In the genomic region with DNA sequence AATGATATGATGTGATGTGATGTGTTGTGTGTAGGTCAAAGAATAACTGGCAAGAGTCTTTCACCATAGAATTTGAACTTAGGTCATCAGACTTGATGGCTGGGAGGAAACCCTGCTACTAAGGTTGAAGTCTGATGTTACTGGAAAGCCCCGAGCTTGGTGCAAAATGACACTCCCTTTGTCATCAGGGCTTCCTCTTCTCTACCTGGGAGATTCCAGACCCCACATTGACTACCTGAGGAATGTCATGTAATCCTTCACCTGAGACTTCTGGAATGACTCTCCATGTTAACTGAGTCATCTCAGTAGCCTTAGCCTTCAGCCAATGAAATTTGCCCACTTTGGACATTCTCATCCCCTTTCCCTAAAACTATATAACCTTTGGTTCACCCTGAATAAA, we compare ENCODE assay signal across 18 mouse cellular contexts. TPM values are rescaled to one million over a fixed set of nuclear protein-coding genes. Genes with fewer than 3 reads are reported as not detected.
"Had no signal": no experiment of that assay in that cellular context is flagged by ENCODE, and none has a peak within 500 bp of the region (broad histone marks: within the 10 kb centered on the region; RNA-seq: fewer than 3 reads in every experiment).

No protein-coding gene starts in this region.

- H3K9me3 ChIP-seq: limb, embryonic 13.5 days; lung, embryonic 15.5 days; midbrain, embryonic 12.5 days had no signal

- H3K36me3 ChIP-seq: limb, embryonic 13.5 days; lung, embryonic 15.5 days; midbrain, embryonic 12.5 days had no signal

- DNase-seq: kidney, adult 11 months; kidney, postnatal 10 days; kidney, postnatal 4 days; left cerebral cortex, postnatal 4 days; lung, postnatal 14 days; right cerebral cortex, adult 18-20 months; right cerebral cortex, postnatal 4 days; thymus, postnatal 36 days had no signal

- H3K9ac ChIP-seq: limb, embryonic 13.5 days; lung, embryonic 15.5 days; midbrain, embryonic 12.5 days had no signal

- H3K27me3 ChIP-seq: limb, embryonic 13.5 days; lung, embryonic 15.5 days had no signal

- H3K4me1 ChIP-seq: limb, embryonic 13.5 days; lung, embryonic 15.5 days; midbrain, embryonic 12.5 days had no signal

- H3K4me3 ChIP-seq: layer of hippocampus, adult 2 months; limb, embryonic 13.5 days; lung, embryonic 15.5 days; midbrain, embryonic 12.5 days had no signal

- ATAC-seq: midbrain, embryonic 16.5 days had no signal

- H3K27ac ChIP-seq: midbrain, embryonic 12.5 days had no signal

- H3K4me2 ChIP-seq: limb, embryonic 13.5 days; liver, embryonic 11.5 days; lung, embryonic 15.5 days; midbrain, embryonic 12.5 days had no signal

RNA-seq across cellular contexts. Expression of a gene that starts 38.0 kb away (rescaled TPM):
- polyA plus RNA-seq: kidney, embryonic 14.5 days; limb, embryonic 13.5 days; liver, embryonic 11.5 days; lung, embryonic 15.5 days; midbrain, embryonic 12.5 days; midbrain, embryonic 16.5 days; neural tube, embryonic 14.5 days; stomach, embryonic 16.5 days; thymus, postnatal 0 days had no signal
